Mouse (Mus musculus): ENCODE results near the gene Dnajb12.

Gene Dnajb12

GRCm38 (mm10) chr10:59897511-59897910 is 18.2 kb downstream of the Dnajb12 start:
- peak; percentile 73 to 83 for DNase-seq (ENCODE audit: low spot score in 2 of 2)

- DNase-seq (ENCODE audit: low spot score in 2 of 2): peak in 1 of 2 experiments; percentile 39
Observed at GRCm38 (mm10) chr10:59898180-59898778, 18.9 kb downstream of the Dnajb12 start.

- DNase-seq (ENCODE audit: low spot score in 2 of 2): no peak
Observed at GRCm38 (mm10) chr10:59898935-59899334, 19.6 kb downstream of the Dnajb12 start.

GRCm38 (mm10) chr10:59899341-59900173 is 20.2 kb downstream of the Dnajb12 start:
- DNase-seq (ENCODE audit: low spot score in 2 of 2): peak; percentile 86 to 92

- no peak for DNase-seq (ENCODE audit: low spot score in 2 of 2)
Observed at GRCm38 (mm10) chr10:59900174-59900435, 20.7 kb downstream of the Dnajb12 start.

GRCm38 (mm10) chr10:59900939-59901338 is 21.6 kb downstream of the Dnajb12 start:
- no peak for DNase-seq (ENCODE audit: low spot score in 2 of 2)

GRCm38 (mm10) chr10:59901463-59901862 is 22.1 kb downstream of the Dnajb12 start:
- DNase-seq (ENCODE audit: low spot score in 2 of 2): no peak

- DNase-seq (ENCODE audit: low spot score in 2 of 2): no peak
Observed at GRCm38 (mm10) chr10:59901986-59902605, 22.7 kb downstream of the Dnajb12 start.

- DNase-seq (ENCODE audit: low spot score in 2 of 2): no peak
Observed at GRCm38 (mm10) chr10:59902606-59902990, 23.2 kb downstream of the Dnajb12 start.

- DNase-seq (ENCODE audit: low spot score in 2 of 2): no peak
Observed at GRCm38 (mm10) chr10:59903170-59903569, 23.8 kb downstream of the Dnajb12 start.

GRCm38 (mm10) chr10:59907080-59907609 is 27.8 kb downstream of the Dnajb12 start:
- DNase-seq (ENCODE audit: low spot score in 2 of 2): no peak

- DNase-seq (ENCODE audit: low spot score in 2 of 2): no peak
Observed at GRCm38 (mm10) chr10:59907695-59908299, 28.4 kb downstream of the Dnajb12 start.

- DNase-seq (ENCODE audit: low spot score in 2 of 2): no peak
Observed at GRCm38 (mm10) chr10:59908776-59909315, 29.5 kb downstream of the Dnajb12 start.

GRCm38 (mm10) chr10:59909357-59909847 is 30.0 kb downstream of the Dnajb12 start:
- DNase-seq (ENCODE audit: low spot score in 2 of 2): no peak

- no peak for DNase-seq (ENCODE audit: low spot score in 2 of 2)
Observed at GRCm38 (mm10) chr10:59911091-59911490, 31.7 kb downstream of the Dnajb12 start.

GRCm38 (mm10) chr10:59911561-59912198 is 32.3 kb downstream of the Dnajb12 start:
- no peak for DNase-seq (ENCODE audit: low spot score in 2 of 2)

GRCm38 (mm10) chr10:59915196-59915962 is 36.0 kb downstream of the Dnajb12 start:
- DNase-seq (ENCODE audit: low spot score in 2 of 2): no peak

GRCm38 (mm10) chr10:59916159-59916558 is 36.8 kb downstream of the Dnajb12 start:
- DNase-seq (ENCODE audit: low spot score in 2 of 2): no peak

- no peak for DNase-seq (ENCODE audit: low spot score in 2 of 2)
Observed at GRCm38 (mm10) chr10:59916649-59917048, 37.3 kb downstream of the Dnajb12 start.

- DNase-seq (ENCODE audit: low spot score in 2 of 2): no peak
Observed at GRCm38 (mm10) chr10:59918111-59918510, 38.8 kb downstream of the Dnajb12 start.

All from frontal cortex, postnatal 14 days (tissue).